Mouse (Mus musculus) spleen, embryonic (tissue): ENCODE measurements around the gene Lin28b.

Experiments used
- CTCF ChIA-PET: fragments of 350-600 bp; sonication (Branson Sonifier 250); formaldehyde crosslinking; loops from one replicate; lab custom pipeline; 2022; lab: Charles Lee

The Lin28b gene

GRCm38 (mm10) chr10:45328196-45329000 lies 157.8 kb downstream of the Lin28b start:
- CTCF ChIA-PET = no interaction called here
